Mouse (Mus musculus) stomach, embryonic 16.5 days (tissue): ENCODE measurements around the gene Hist2h2be. TPM values are rescaled to one million over a fixed set of nuclear protein-coding genes. Genes with fewer than 3 reads are reported as not detected.
"Not testable (repeated sequence)": the region's sequence is repeated elsewhere in the genome, so short reads cannot be mapped to it uniquely, and the experiment has no call there.

ENCODE experiments used
- ATAC-seq: fragments of 200-750 bp; cut with Nextera tagmentation; 2 replicates; pipeline ENCODE4 v1.8.0; 2017; ENCODE audit warnings: moderate number of reproducible peaks, moderate TSS enrichment; ENCODE audit not compliant: insufficient read depth, low FRiP score
- H3K27ac ChIP-seq: fragments of 300-500 bp; sonication (generic); 2 replicates; pipeline ENCODE4 v1.5.1; 2014; ENCODE audit warnings: low read length
- H3K27me3 ChIP-seq: fragments of 300-500 bp; sonication (generic); 2 replicates; pipeline ENCODE4 v1.6.1; 2014; ENCODE audit warnings: low read length, control low read depth, mixed read lengths; ENCODE audit not compliant: control insufficient read depth, insufficient read depth
- H3K36me3 ChIP-seq: fragments of 300-500 bp; sonication (generic); 2 replicates; pipeline ENCODE4 v1.6.1; 2014; ENCODE audit warnings: low read length; ENCODE audit not compliant: control insufficient read depth, insufficient read depth
- H3K4me1 ChIP-seq: fragments of 300-500 bp; sonication (generic); 2 replicates; pipeline ENCODE4 v1.6.1; 2014; ENCODE audit warnings: low read length, control low read depth, mixed read lengths; ENCODE audit not compliant: control insufficient read depth, insufficient read depth
- H3K4me2 ChIP-seq: fragments of 300-500 bp; sonication (generic); 2 replicates; pipeline ENCODE4 v1.6.1; 2014; ENCODE audit warnings: low read depth, low read length, mixed read lengths
- H3K4me3 ChIP-seq: fragments of 300-500 bp; sonication (generic); replicated peaks from 2 replicates; pipeline ENCODE4 v1.5.1; 2014; ENCODE audit warnings: mild to moderate bottlenecking, low read length
- H3K9ac ChIP-seq: fragments of 300-500 bp; sonication (generic); 2 replicates; pipeline ENCODE4 v1.6.1; 2014; ENCODE audit warnings: low read length
- H3K9me3 ChIP-seq: fragments of 300-500 bp; sonication (generic); replicated peaks from 2 replicates; pipeline ENCODE4 v1.6.1; 2016; ENCODE audit warnings: low read length, control low read depth; ENCODE audit not compliant: control insufficient read depth
- WGBS: fragments of 180-500 bp; shearing (Covaris S2); extraction: QIAGEN DNeasy Blood & Tissue Kit; methylation state at CpG from one replicate; pipeline ENCODE4 v1.1.7; 2014; 5-methylcytosine and 5-hydroxymethylcytosine counted together
- polyA plus RNA-seq: library from polyadenylated mRNA; unstranded; fragments of >200 nt; fragmentation: Nextera tagmentation; extraction: Ambion mirVana; gene quantifications from 2 replicates; pipeline ENCODE4 v1.2.1, GENCODE M21; 2015

Gene Hist2h2be
- polyA plus RNA-seq, 1 experiment from 2014 or later = 9.3 TPM

GRCm38 (mm10) chr3:96197129-96197749 lies 23.7 kb upstream of the Hist2h2be start:
- H3K4me3 ChIP-seq = peak overlapping the region; percentile 79
- peak overlapping the region; percentile 99 for H3K4me2 ChIP-seq
- H3K9me3 ChIP-seq = no peaks in the 10 kb centered on the region
- H3K27ac ChIP-seq = peak overlapping the region; percentile 95
- peak; percentile 93 for ATAC-seq
- H3K27me3 ChIP-seq = no peaks in the 10 kb centered on the region
- H3K4me1 ChIP-seq = peaks cover 7% of the 10 kb centered on the region
- WGBS = under 1% methylated on average over 50 of the region's 50 CpGs
- H3K9ac ChIP-seq = peak overlapping the region; percentile 82
- H3K36me3 ChIP-seq = no peaks in the 10 kb centered on the region

- peak overlapping the region; percentile 79 for H3K4me3 ChIP-seq
- no peaks in the 10 kb centered on the region for H3K9me3 ChIP-seq
- H3K36me3 ChIP-seq = no peaks in the 10 kb centered on the region
- H3K4me2 ChIP-seq = peak overlapping the region; percentile 99
- peak; percentile 34; the same call in 1 of the 2 replicates for ATAC-seq
- peaks cover 7% of the 10 kb centered on the region for H3K4me1 ChIP-seq
- no peaks in the 10 kb centered on the region for H3K27me3 ChIP-seq
- 13% methylated on average over 6 of the region's 6 CpGs for WGBS
- H3K27ac ChIP-seq = peak overlapping the region; percentile 71
- peak overlapping the region; percentile 33; the same call in 1 of the 2 replicates for H3K9ac ChIP-seq
Observed at GRCm38 (mm10) chr3:96198181-96198580, 22.7 kb upstream of the Hist2h2be start.

GRCm38 (mm10) chr3:96198601-96199251 lies 22.2 kb upstream of the Hist2h2be start:
- not testable (repeated sequence) for H3K4me3 ChIP-seq, H3K4me1 ChIP-seq, H3K9me3 ChIP-seq, H3K27ac ChIP-seq, H3K27me3 ChIP-seq, ATAC-seq, H3K9ac ChIP-seq, H3K36me3 ChIP-seq
- H3K4me2 ChIP-seq = peak overlapping the region; percentile 99; the same call in 1 of the 2 replicates
- 26% methylated on average over 7 of the region's 8 CpGs for WGBS

- Histone ChIP-seq H3K27ac (no peak overlapping the region), H3K36me3 (no peaks in the 10 kb centered on the region), H3K4me2 (no peak overlapping the region), H3K27me3 (no peaks in the 10 kb centered on the region), H3K9me3 (no peaks in the 10 kb centered on the region), H3K4me1 (peaks cover 7% of the 10 kb centered on the region), H3K9ac (no peak overlapping the region), H3K4me3 (no peak overlapping the region)
- WGBS = 52% methylated on average over 2 of the region's 2 CpGs
- no peak for ATAC-seq
Observed at GRCm38 (mm10) chr3:96199731-96200130, 21.2 kb upstream of the Hist2h2be start.

GRCm38 (mm10) chr3:96207819-96208218 lies 13.1 kb upstream of the Hist2h2be start:
- WGBS = 62% methylated on average over 3 of the region's 3 CpGs
- ATAC-seq = no peak
- H3K4me3 ChIP-seq = no peak overlapping the region
- no peaks in the 10 kb centered on the region for H3K9me3 ChIP-seq
- no peaks in the 10 kb centered on the region for H3K27me3 ChIP-seq
- no peak overlapping the region for H3K4me2 ChIP-seq
- H3K36me3 ChIP-seq = no peaks in the 10 kb centered on the region
- no peak overlapping the region for H3K27ac ChIP-seq
- H3K4me1 ChIP-seq = no peaks in the 10 kb centered on the region
- no peak overlapping the region for H3K9ac ChIP-seq

- H3K27ac ChIP-seq = no peak overlapping the region
- H3K9ac ChIP-seq = no peak overlapping the region
- H3K4me3 ChIP-seq = no peak overlapping the region
- no peak for ATAC-seq
- H3K27me3 ChIP-seq = no peaks in the 10 kb centered on the region
- H3K4me2 ChIP-seq = no peak overlapping the region
- no peaks in the 10 kb centered on the region for H3K4me1 ChIP-seq
- WGBS = 23% methylated on average over 15 of the region's 15 CpGs
- no peaks in the 10 kb centered on the region for H3K36me3 ChIP-seq
- H3K9me3 ChIP-seq = no peaks in the 10 kb centered on the region
Observed at GRCm38 (mm10) chr3:96209242-96209641, 11.7 kb upstream of the Hist2h2be start.

GRCm38 (mm10) chr3:96219191-96219641 lies 1.7 kb upstream of the Hist2h2be start:
- no peaks in the 10 kb centered on the region for H3K36me3 ChIP-seq
- peak overlapping the region; percentile 98 for H3K27ac ChIP-seq
- WGBS = under 1% methylated on average over 12 of the region's 12 CpGs
- H3K4me3 ChIP-seq = peak overlapping the region; percentile 50
- ATAC-seq = no peak
- peak overlapping the region; percentile 78 for H3K9ac ChIP-seq
- H3K27me3 ChIP-seq = no peaks in the 10 kb centered on the region
- peaks cover 31% of the 10 kb centered on the region for H3K4me1 ChIP-seq
- H3K4me2 ChIP-seq = peak overlapping the region; percentile 82
- no peaks in the 10 kb centered on the region for H3K9me3 ChIP-seq

GRCm38 (mm10) chr3:96219661-96220130 lies 1.2 kb upstream of the Hist2h2be start, which contains the start of the genes Bola1 and Hist2h2ab:
Gene Bola1 (minus strand): TSS chr3:96219709.
Gene Hist2h2ab (plus strand): TSS chr3:96219865.
- Histone ChIP-seq H3K9me3 (no peaks in the 10 kb centered on the region), H3K9ac (peak within 1 kb of the TSS; percentile 78), H3K4me2 (peak within 1 kb of the TSS; percentile 82), H3K36me3 (no peaks in the 10 kb centered on the region), H3K27ac (peak within 1 kb of the TSS; percentile 98), H3K27me3 (no peaks in the 10 kb centered on the region), H3K4me1 (peaks cover 31% of the 10 kb centered on the region), H3K4me3 (peak within 1 kb of the TSS; percentile 50)
- 0% methylated on average over 34 of the region's 37 CpGs for WGBS
- peak; percentile 78 for ATAC-seq

- peak overlapping the region; percentile 82 for H3K4me2 ChIP-seq
- H3K9ac ChIP-seq = peak overlapping the region; percentile 78
- peak overlapping the region; percentile 50 for H3K4me3 ChIP-seq
- not testable (repeated sequence) for H3K36me3 ChIP-seq, H3K27me3 ChIP-seq, H3K9me3 ChIP-seq
- WGBS = under 1% methylated on average over 32 of the region's 47 CpGs
- peak; percentile 1; the same call in 1 of the 2 replicates for ATAC-seq
- peaks cover 31% of the 10 kb centered on the region for H3K4me1 ChIP-seq
- peak overlapping the region; percentile 98 for H3K27ac ChIP-seq
Observed at GRCm38 (mm10) chr3:96220131-96220764, 671 bp upstream of the Hist2h2be start.
